Mouse (Mus musculus) lung, adult 2 months (tissue): ENCODE data around the gene Gm21915. TPM values are rescaled to one million over a fixed set of nuclear protein-coding genes. Genes with fewer than 3 reads are reported as not detected.

Experiments
- DNase-seq: peaks from one replicate; pipeline ENCODE4 v3.0.0; 2022
- H3K4me1 ChIP-seq: fragments of 200-500 bp; 2 replicates; pipeline ENCODE4 v1.6.1; 2011; ENCODE audit warnings: low read length; ENCODE audit not compliant: control insufficient read depth, insufficient read depth
- H3K4me3 ChIP-seq: fragments of 200-500 bp; replicated peaks from 2 replicates; pipeline ENCODE3; 2011; ENCODE audit warnings: low read depth, mild to moderate bottlenecking, control low read depth, low read length; ENCODE audit errors: extremely low read depth
- CTCF ChIP-seq: fragments of 200-500 bp; IDR thresholded peaks from 2 replicates; pipeline ENCODE4 v1.5.1; 2011; ENCODE audit warnings: mild to moderate bottlenecking, low read length, control low read depth; ENCODE audit not compliant: insufficient read depth
- POLR2A ChIP-seq: fragments of 200-500 bp; IDR thresholded peaks from 2 replicates; pipeline ENCODE4 v1.6.1; 2011; ENCODE audit warnings: low read depth, mild to moderate bottlenecking, control low read depth, low read length, borderline replicate concordance; ENCODE audit errors: extremely low read depth
- WGBS: fragments of 180-500 bp; shearing (Covaris S2); methylation state at CpG from one replicate; pipeline ENCODE4 v1.1.7; 2018; 5-methylcytosine and 5-hydroxymethylcytosine counted together
- polyA plus RNA-seq: library from polyadenylated mRNA; depleted of rRNA; stranded (reverse); fragments of >200 nt; gene quantifications from 2 replicates; pipeline ENCODE4 v1.2.3, GENCODE M21; 2012

The Gm21915 gene
- polyA plus RNA-seq, 1 experiment = not detected

GRCm38 (mm10) chr9:40636054-40636453, 34.4 kb upstream of the Gm21915 start:
- no peak overlapping the region for H3K4me3 ChIP-seq
- 1% methylated on average over 2 of the region's 2 CpGs for WGBS
- no peaks in the 10 kb centered on the region for H3K4me1 ChIP-seq
- TF ChIP-seq CTCF = peak; percentile 95
- no peak for TF ChIP-seq POLR2A
- DNase-seq = peak; percentile 51

GRCm38 (mm10) chr9:40637705-40638393, 32.6 kb upstream of the Gm21915 start:
- TF ChIP-seq POLR2A = no peak
- TF ChIP-seq CTCF = no peak
- Histone ChIP-seq H3K4me1 (no peaks in the 10 kb centered on the region), H3K4me3 (peak overlapping the region; percentile 61)
- WGBS = 44% methylated on average over 8 of the region's 8 CpGs
- no peak for DNase-seq

- no peak for TF ChIP-seq CTCF
- TF ChIP-seq POLR2A = no peak
- WGBS = 11% methylated on average over 14 of the region's 14 CpGs
- DNase-seq = peak; percentile 39
- Histone ChIP-seq H3K4me3 (peak overlapping the region; percentile 61), H3K4me1 (no peaks in the 10 kb centered on the region)
Observed at GRCm38 (mm10) chr9:40638394-40639049, 31.9 kb upstream of the Gm21915 start.

GRCm38 (mm10) chr9:40639536-40640187, 30.8 kb upstream of the Gm21915 start:
- DNase-seq = no peak
- H3K4me3 ChIP-seq = no peak overlapping the region
- WGBS = 71% methylated on average over 10 of the region's 10 CpGs
- no peak for TF ChIP-seq CTCF
- no peak for TF ChIP-seq POLR2A
- H3K4me1 ChIP-seq = no peaks in the 10 kb centered on the region

GRCm38 (mm10) chr9:40641318-40641717, 29.1 kb upstream of the Gm21915 start:
- H3K4me3 ChIP-seq = no peak overlapping the region
- no peak for DNase-seq
- H3K4me1 ChIP-seq = no peaks in the 10 kb centered on the region
- WGBS = 51% methylated on average over 2 of the region's 2 CpGs
- no peak for TF ChIP-seq POLR2A
- TF ChIP-seq CTCF = no peak

GRCm38 (mm10) chr9:40642470-40643220, 27.8 kb upstream of the Gm21915 start:
- Histone ChIP-seq H3K4me1 (no peaks in the 10 kb centered on the region), H3K4me3 (no peak overlapping the region)
- TF ChIP-seq POLR2A = no peak
- no peak for TF ChIP-seq CTCF
- WGBS = 40% methylated on average over 16 of the region's 16 CpGs
- no peak for DNase-seq

- no peak for TF ChIP-seq CTCF
- no peak for TF ChIP-seq POLR2A
- Histone ChIP-seq H3K4me3 (no peak overlapping the region), H3K4me1 (no peaks in the 10 kb centered on the region)
- DNase-seq = no peak
- 75% methylated on average over 3 of the region's 3 CpGs for WGBS
Observed at GRCm38 (mm10) chr9:40649444-40649843, 21.0 kb upstream of the Gm21915 start.

- no peak for DNase-seq
- WGBS = 64% methylated on average over 6 of the region's 6 CpGs
- TF ChIP-seq POLR2A (no peak), CTCF (no peak)
- Histone ChIP-seq H3K4me3 (no peak overlapping the region), H3K4me1 (no peaks in the 10 kb centered on the region)
Observed at GRCm38 (mm10) chr9:40649983-40650382, 20.4 kb upstream of the Gm21915 start.

- H3K4me1 ChIP-seq = no peaks in the 10 kb centered on the region
- TF ChIP-seq POLR2A = no peak
- TF ChIP-seq CTCF = no peak
- DNase-seq = no peak
- no peak overlapping the region for H3K4me3 ChIP-seq
- WGBS = 70% methylated on average over 4 of the region's 4 CpGs
Observed at GRCm38 (mm10) chr9:40651239-40651859, 19.1 kb upstream of the Gm21915 start.
